Mouse (Mus musculus): ENCODE data around the gene Rarb. TPM values are rescaled to one million over a fixed set of nuclear protein-coding genes. Genes with fewer than 3 reads are reported as not detected.

Gene Rarb
- polyA plus RNA-seq, 1 experiment, result 22.2 TPM

DNA sequence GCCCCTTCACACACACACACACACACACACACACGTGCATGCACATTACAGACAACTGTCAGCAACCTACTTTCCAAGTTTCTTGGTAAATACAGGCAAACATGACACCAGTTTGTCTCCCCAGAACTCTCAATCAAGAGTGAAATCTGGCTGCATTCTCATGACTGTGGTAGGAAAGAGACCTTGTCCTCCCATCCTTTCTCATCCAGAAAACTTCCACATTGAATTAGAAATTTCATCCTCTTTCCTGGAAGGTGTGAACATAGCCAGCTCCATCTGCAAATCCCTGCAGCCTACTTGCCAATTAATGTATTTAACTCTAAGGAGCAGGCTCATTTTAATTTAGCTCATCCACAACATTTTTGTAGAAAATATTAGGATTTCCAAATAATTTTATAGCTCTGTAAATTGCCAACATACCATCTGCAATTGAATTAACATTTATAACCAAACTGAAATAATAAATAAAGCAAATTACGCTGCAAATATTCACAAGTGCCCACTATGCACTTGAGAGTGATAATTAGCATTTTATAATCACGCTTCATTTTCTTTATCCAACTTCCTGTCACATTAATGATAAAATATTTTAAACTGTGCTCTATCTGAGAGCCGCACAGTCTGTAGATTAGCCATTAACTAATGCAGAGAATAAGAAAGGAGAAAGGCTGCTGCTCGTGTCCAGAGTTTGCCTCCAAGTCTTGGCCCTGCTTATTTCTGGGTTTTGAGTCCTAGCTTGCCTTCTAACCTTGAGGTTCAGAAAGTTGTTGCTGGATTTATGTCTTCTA, 293.6 kb downstream of the Rarb start:
- TF ChIP-seq CTCF (IDR thresholded peaks at IDR 0.05; ENCODE audit: extremely low read depth, insufficient read depth, low read length) (no peak), POLR2A (IDR thresholded peaks at IDR 0.05; ENCODE audit: extremely low read depth, insufficient read depth, low read length) (no peak)
- Histone ChIP-seq H3K27ac (ENCODE audit: insufficient read depth, low read length) (no peak overlapping the region), H3K4me1 (ENCODE audit: control insufficient read depth, insufficient read depth, low read length) (no peaks in the 10 kb centered on the region), H3K4me3 (ENCODE audit: insufficient read depth, low read length) (no peak overlapping the region)

DNA sequence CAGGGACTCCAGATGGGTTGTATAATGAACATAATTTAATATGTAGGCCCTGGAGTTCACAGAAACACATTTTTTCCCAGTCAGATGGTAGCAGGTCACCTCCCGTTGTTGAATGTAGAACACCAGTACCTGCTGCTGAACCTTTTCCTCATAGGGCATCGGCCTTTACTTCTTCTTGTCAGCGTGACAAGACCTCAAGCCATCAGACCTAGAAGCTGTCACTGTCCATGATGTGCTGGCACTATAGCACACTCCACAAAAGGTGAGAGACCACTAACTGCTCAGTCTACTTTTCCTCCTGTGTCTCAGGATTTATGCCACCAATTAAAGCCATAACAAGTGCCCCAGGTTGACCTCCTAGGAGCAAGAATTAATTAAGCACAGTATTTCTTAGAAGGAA, 296.1 kb downstream of the Rarb start:
- TF ChIP-seq POLR2A (IDR thresholded peaks at IDR 0.05; ENCODE audit: extremely low read depth, insufficient read depth, low read length) (no peak), CTCF (IDR thresholded peaks at IDR 0.05; ENCODE audit: extremely low read depth, insufficient read depth, low read length) (no peak)
- H3K4me1 ChIP-seq (ENCODE audit: control insufficient read depth, insufficient read depth, low read length), result peaks cover 7% of the 10 kb centered on the region; the same call in 1 of the 2 replicates
- no peak overlapping the region for H3K4me3 ChIP-seq (ENCODE audit: insufficient read depth, low read length)
- H3K27ac ChIP-seq (ENCODE audit: insufficient read depth, low read length), result no peak overlapping the region

DNA sequence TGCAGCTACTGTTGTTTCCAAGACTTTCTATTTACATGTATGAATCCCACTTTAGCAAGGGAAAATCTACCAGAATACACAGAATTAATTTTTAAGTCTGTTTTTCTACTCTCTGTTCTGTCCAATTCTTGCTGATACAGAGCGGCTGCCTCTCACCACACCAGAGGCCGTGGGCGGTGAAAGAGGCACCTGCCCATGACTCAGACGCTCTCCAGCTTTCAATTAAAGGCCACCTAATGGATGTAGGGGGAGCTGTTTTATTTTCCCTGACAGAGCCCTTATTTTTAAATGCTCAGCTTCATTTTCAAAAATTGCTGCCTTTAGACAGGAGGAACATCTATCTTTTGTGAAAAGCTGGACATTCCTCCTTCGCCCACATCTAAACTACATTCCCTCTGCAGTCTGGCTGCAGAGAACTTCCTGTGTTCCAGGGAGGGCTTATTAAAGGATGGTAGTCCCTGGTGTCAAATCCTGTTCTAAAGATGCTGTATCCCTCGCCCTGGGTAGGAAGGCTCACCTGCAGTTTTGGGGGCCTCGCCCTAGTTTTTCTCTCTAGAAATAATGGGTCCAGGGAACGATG, 299.3 kb downstream of the Rarb start:
- H3K4me1 ChIP-seq (ENCODE audit: control insufficient read depth, insufficient read depth, low read length), result peaks cover 7% of the 10 kb centered on the region; the same call in 1 of the 2 replicates
- TF ChIP-seq CTCF (IDR thresholded peaks at IDR 0.05; ENCODE audit: extremely low read depth, insufficient read depth, low read length), result no peak
- no peak for TF ChIP-seq POLR2A (IDR thresholded peaks at IDR 0.05; ENCODE audit: extremely low read depth, insufficient read depth, low read length)
- H3K27ac ChIP-seq (ENCODE audit: insufficient read depth, low read length), result peak overlapping the region; percentile 88
- H3K4me3 ChIP-seq (ENCODE audit: insufficient read depth, low read length), result no peak overlapping the region

DNA sequence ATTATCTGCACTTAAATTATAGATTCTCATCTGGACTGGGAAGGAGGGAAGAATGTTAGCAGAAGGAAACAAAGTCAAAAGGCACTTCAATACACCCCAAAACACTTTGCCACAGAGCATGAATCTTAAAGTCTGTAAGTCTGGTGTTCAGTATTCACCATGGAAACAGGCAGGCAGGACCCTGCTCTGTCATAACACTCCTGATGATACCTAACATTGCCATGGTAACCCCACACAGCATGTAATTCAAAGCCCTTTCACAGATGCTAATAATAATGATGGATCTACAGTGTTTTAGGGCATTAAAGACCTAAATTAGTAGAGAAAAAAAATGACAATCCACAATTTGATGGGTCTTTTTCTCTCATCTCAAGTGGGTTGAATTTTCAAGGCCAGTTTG, 301.0 kb downstream of the Rarb start:
- no peak overlapping the region for H3K4me3 ChIP-seq (ENCODE audit: insufficient read depth, low read length)
- H3K4me1 ChIP-seq (ENCODE audit: control insufficient read depth, insufficient read depth, low read length), result peaks cover 7% of the 10 kb centered on the region; the same call in 1 of the 2 replicates
- no peak overlapping the region; the same call in 1 of the 2 replicates for H3K27ac ChIP-seq (ENCODE audit: insufficient read depth, low read length)
- TF ChIP-seq POLR2A (IDR thresholded peaks at IDR 0.05; ENCODE audit: extremely low read depth, insufficient read depth, low read length), result no peak
- no peak for TF ChIP-seq CTCF (IDR thresholded peaks at IDR 0.05; ENCODE audit: extremely low read depth, insufficient read depth, low read length)

DNA sequence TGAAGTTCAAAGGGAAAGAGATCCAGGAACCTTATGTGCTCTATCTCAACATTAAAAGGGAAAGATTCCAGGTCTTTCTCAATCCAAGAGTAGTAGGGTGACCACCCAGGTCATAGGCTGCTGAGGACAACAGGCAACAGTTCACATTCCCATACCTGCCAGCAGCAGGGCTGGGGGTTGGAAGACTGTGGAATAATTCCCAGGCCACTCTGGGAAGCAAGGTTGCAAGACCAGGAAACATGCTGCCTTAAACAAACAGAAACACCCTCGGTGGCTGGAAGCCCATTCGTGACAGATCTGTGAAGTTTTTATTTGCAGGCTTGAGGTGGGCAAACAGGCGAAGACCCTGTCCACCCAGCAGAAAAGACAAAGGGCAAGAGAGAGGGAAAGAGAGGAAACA, 303.2 kb downstream of the Rarb start:
- Histone ChIP-seq H3K4me1 (ENCODE audit: control insufficient read depth, insufficient read depth, low read length) (peaks cover 7% of the 10 kb centered on the region; the same call in 1 of the 2 replicates), H3K27ac (ENCODE audit: insufficient read depth, low read length) (no peak overlapping the region), H3K4me3 (ENCODE audit: insufficient read depth, low read length) (no peak overlapping the region)
- TF ChIP-seq POLR2A (IDR thresholded peaks at IDR 0.05; ENCODE audit: extremely low read depth, insufficient read depth, low read length) (no peak), CTCF (IDR thresholded peaks at IDR 0.05; ENCODE audit: extremely low read depth, insufficient read depth, low read length) (no peak)

DNA sequence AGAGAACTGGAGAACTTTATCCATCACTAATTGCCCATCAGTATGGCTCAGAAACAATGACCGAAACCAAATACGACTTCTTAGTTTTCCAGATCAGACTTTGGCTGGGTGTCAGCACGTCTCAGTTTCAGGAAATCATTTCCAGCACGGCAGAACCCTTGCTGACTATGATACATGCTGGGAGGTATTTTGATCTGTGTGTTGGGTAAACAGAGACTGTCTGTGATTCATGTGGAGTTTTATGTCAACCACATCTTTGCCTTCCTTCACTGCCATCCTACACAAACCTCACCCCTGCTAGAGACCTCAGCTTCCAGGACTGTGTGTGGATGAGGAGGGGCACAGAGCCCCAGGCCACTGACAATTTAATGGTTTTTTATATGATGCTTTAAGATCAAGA, 308.4 kb downstream of the Rarb start:
- no peak overlapping the region for H3K4me3 ChIP-seq (ENCODE audit: insufficient read depth, low read length)
- H3K4me1 ChIP-seq (ENCODE audit: control insufficient read depth, insufficient read depth, low read length), result no peaks in the 10 kb centered on the region
- TF ChIP-seq POLR2A (IDR thresholded peaks at IDR 0.05; ENCODE audit: extremely low read depth, insufficient read depth, low read length) (no peak), CTCF (IDR thresholded peaks at IDR 0.05; ENCODE audit: extremely low read depth, insufficient read depth, low read length) (no peak)
- no peak overlapping the region for H3K27ac ChIP-seq (ENCODE audit: insufficient read depth, low read length)

DNA sequence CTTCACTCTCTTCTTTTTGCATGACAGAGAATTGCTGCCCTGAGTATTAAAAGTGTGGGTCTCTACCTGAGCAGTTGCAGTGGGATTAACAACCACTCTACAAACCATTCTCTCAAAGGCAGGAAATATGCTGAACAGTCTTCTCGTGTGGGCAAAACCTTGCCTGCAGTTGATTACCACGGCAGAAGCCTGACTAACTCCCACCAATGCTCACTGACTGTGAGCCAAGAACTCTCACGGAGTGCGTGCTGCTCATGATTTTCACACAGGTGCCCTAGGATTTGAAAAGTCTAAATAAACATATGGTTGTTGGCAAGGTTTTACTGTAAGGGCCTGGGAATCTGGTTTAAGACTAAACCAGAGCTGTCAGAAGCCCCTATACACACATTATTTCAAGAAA, 309.1 kb downstream of the Rarb start:
- no peak for TF ChIP-seq CTCF (IDR thresholded peaks at IDR 0.05; ENCODE audit: extremely low read depth, insufficient read depth, low read length)
- no peak for TF ChIP-seq POLR2A (IDR thresholded peaks at IDR 0.05; ENCODE audit: extremely low read depth, insufficient read depth, low read length)
- Histone ChIP-seq H3K4me1 (ENCODE audit: control insufficient read depth, insufficient read depth, low read length) (no peaks in the 10 kb centered on the region), H3K27ac (ENCODE audit: insufficient read depth, low read length) (no peak overlapping the region), H3K4me3 (ENCODE audit: insufficient read depth, low read length) (no peak overlapping the region)

DNA sequence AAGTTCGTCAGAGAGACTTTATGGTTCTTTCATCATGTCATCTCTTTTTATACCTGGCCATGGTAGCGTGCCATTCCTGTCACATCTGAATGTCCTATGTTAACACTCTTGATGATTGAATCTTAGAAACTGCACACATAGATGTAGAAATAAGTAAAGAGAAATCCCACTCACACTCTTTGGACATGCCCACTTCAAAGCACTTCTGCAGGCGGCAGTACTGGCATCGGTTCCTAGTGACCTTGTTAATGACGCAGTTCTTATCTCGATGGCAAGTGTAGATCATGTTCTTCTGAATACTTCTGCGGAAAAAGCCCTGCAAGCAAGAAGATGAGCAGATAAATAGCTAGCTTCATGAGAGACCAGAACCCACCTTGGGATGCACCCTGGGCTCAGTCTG, 310.2 kb downstream of the Rarb start:
- H3K4me3 ChIP-seq (ENCODE audit: insufficient read depth, low read length), result no peak overlapping the region
- H3K4me1 ChIP-seq (ENCODE audit: control insufficient read depth, insufficient read depth, low read length), result no peaks in the 10 kb centered on the region
- TF ChIP-seq POLR2A (IDR thresholded peaks at IDR 0.05; ENCODE audit: extremely low read depth, insufficient read depth, low read length) (no peak), CTCF (IDR thresholded peaks at IDR 0.05; ENCODE audit: extremely low read depth, insufficient read depth, low read length) (no peak)
- no peak overlapping the region for H3K27ac ChIP-seq (ENCODE audit: insufficient read depth, low read length)

DNA sequence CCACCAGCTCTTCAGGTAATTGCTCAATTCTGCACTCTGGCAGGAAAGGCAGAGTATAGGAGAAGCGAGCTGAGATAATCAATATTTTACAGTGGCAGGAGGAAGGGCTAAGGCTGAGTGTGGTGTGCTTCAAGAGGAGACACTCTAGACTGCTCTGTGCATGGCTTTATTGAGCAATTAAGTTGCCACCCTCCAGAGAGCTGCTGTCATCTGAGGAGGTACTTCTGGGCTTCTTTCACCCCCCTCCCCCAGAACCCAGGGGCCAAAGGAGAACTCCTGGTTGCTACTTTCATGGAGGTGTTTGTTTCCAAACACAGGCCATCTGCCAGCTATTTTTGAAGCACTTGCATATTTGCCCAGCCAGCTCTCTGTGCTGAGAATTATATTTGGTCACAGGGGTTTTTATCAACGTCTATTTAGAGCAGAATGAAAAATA, 321.7 kb downstream of the Rarb start:
- TF ChIP-seq CTCF (IDR thresholded peaks at IDR 0.05; ENCODE audit: extremely low read depth, insufficient read depth, low read length) (no peak), POLR2A (IDR thresholded peaks at IDR 0.05; ENCODE audit: extremely low read depth, insufficient read depth, low read length) (no peak)
- no peak overlapping the region for H3K4me3 ChIP-seq (ENCODE audit: insufficient read depth, low read length)
- H3K27ac ChIP-seq (ENCODE audit: insufficient read depth, low read length), result no peak overlapping the region
- peaks cover 1% of the 10 kb centered on the region; the same call in 1 of the 2 replicates for H3K4me1 ChIP-seq (ENCODE audit: control insufficient read depth, insufficient read depth, low read length)

All from cortical plate, adult 2 months (tissue).